ENCODE assay signal across 8 mouse cellular contexts in the genomic region with DNA sequence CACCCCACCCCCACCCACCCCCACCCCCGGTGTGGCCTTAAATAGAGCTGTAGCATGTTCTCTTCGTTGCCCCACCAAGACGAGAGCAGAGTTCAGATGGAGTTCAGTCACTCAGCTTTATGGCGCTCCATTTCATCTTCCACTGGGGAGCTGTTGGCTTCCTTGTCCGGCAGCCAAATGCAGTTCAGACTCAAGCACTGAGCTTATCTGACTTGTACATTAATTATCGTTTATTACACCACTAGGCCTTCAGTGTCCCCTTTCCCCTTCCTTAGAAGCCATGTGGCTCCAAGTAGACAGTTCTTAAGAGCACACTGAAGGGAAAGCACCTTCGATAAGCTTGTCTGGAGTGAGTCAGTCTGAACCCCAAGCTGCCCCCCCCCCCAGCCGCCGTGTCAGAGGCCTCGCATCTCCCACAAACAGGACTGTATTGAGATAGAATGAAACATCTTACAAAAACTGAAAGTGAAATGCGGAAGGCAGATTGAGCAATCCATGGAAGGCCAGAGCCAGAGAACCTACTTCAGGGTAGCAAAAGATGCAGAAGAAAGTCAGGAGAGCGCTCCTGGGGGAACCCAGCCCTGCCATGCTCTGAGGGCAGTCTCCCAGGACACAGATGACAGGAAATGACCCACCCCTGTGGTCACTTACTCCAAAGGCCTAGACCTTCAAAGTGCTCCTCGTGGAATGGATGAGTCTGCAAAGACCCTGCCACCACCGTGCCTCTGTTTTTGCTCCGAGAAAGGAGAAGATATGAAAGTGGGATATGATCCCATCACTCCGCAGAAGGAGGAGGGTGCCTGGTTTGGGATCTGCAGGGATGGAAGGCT. TPM values are rescaled to one million over a fixed set of nuclear protein-coding genes. Genes with fewer than 3 reads are reported as not detected.
DNase-seq lines count a peak whose midpoint lies in the region; ATAC-seq and TF ChIP-seq lines count a peak whose summit lies in the region.

A gene (plus strand): TSS at position 312 of the 830 bp plus-strand sequence.

- H3K27ac ChIP-seq in forebrain, embryonic 14.5 days (ENCODE audit: low read depth, low read length), result no peak within 1 kb of the TSS
- H3K27ac ChIP-seq in intestine, embryonic 14.5 days (ENCODE audit: low read depth), result no peak within 1 kb of the TSS
- no peak within 1 kb of the TSS for H3K27ac ChIP-seq in liver, postnatal 0 days (ENCODE audit: low read depth)

- H3K4me1 ChIP-seq in forebrain, embryonic 14.5 days (ENCODE audit: control insufficient read depth, insufficient read depth, low read length), result no peaks in the 10 kb centered on the region
- H3K4me1 ChIP-seq in intestine, embryonic 14.5 days (replicated peaks; ENCODE audit: control insufficient read depth, insufficient read depth, low read length), result peaks cover 8% of the 10 kb centered on the region
- H3K4me1 ChIP-seq in liver, postnatal 0 days (ENCODE audit: insufficient read depth), result 0 out of 2 replicates have a peak, but pooled peaks cover 4% of the 10 kb centered on the region

- H3K9ac ChIP-seq in forebrain, embryonic 14.5 days (ENCODE audit: low read length), result peak within 1 kb of the TSS; percentile 58
- H3K9ac ChIP-seq in intestine, embryonic 14.5 days (ENCODE audit: low read length), result no peak within 1 kb of the TSS
- peak within 1 kb of the TSS; percentile 38; the same call in 1 of the 2 replicates for H3K9ac ChIP-seq in liver, postnatal 0 days (replicated peaks)

- no peaks in the 10 kb centered on the region for H3K9me3 ChIP-seq in forebrain, embryonic 14.5 days (replicated peaks; ENCODE audit: control insufficient read depth, low read length)
- H3K9me3 ChIP-seq in intestine, embryonic 14.5 days (ENCODE audit: control insufficient read depth, low read length), result no peaks in the 10 kb centered on the region
- H3K9me3 ChIP-seq in liver, postnatal 0 days (ENCODE audit: low read length), result no peaks in the 10 kb centered on the region

- ATAC-seq in forebrain, embryonic 14.5 days, result no peak
- ATAC-seq in intestine, embryonic 14.5 days (replicated peaks; ENCODE audit: low FRiP score, low TSS enrichment, low read depth), result peak; percentile 77
- ATAC-seq in liver, postnatal 0 days, result peak; percentile 33
- peak; percentile 49 for ATAC-seq in neutrophil, adult 5-6 weeks (ENCODE audit: extremely low read depth, insufficient number of reproducible peaks, low FRiP score, poor library complexity, severe bottlenecking)

- peak; percentile 3 for DNase-seq in right cerebral cortex, postnatal 4 days
- DNase-seq in right cerebral cortex, postnatal 14 days, result no peak
- DNase-seq in forebrain, embryonic 14.5 days (ENCODE audit: low spot score), result no peak
- DNase-seq in intestine, embryonic 14.5 days (ENCODE audit: low spot score), result peak; percentile 53
- peak; percentile 27 for DNase-seq in liver, postnatal 0 days
- no peak for DNase-seq in adipocyte (ENCODE audit: low spot score)
- no peak for DNase-seq in testis, postnatal 14 days (ENCODE audit: low spot score)

- WGBS in forebrain, embryonic 14.5 days, result 82% methylated on average over 16 of the region's 16 CpGs
- WGBS in intestine, embryonic 14.5 days, result 52% methylated on average over 16 of the region's 16 CpGs
- 52% methylated on average over 16 of the region's 16 CpGs for WGBS in liver, postnatal 0 days (ENCODE audit: insufficient replicate concordance)

- no peaks in the 10 kb centered on the region for H3K27me3 ChIP-seq in forebrain, embryonic 14.5 days (replicated peaks; ENCODE audit: control insufficient read depth, insufficient read depth, low read length)
- H3K27me3 ChIP-seq in intestine, embryonic 14.5 days (replicated peaks; ENCODE audit: control insufficient read depth, insufficient read depth, low read length), result no peaks in the 10 kb centered on the region
- peaks cover 6% of the 10 kb centered on the region; the same call in 1 of the 2 replicates for H3K27me3 ChIP-seq in liver, postnatal 0 days (ENCODE audit: insufficient read depth, low read length)

- no peak for TF ChIP-seq CTCF in liver, postnatal 0 days (IDR thresholded peaks at IDR 0.05; ENCODE audit: low read depth)

- H3K36me3 ChIP-seq in forebrain, embryonic 14.5 days (ENCODE audit: control insufficient read depth, insufficient read depth, low read length), result no peaks in the 10 kb centered on the region
- no peaks in the 10 kb centered on the region for H3K36me3 ChIP-seq in intestine, embryonic 14.5 days (ENCODE audit: control insufficient read depth, insufficient read depth, low read length)
- H3K36me3 ChIP-seq in liver, postnatal 0 days (replicated peaks; ENCODE audit: insufficient read depth, low read length), result no peaks in the 10 kb centered on the region

- TF ChIP-seq EP300 in liver, postnatal 0 days (IDR thresholded peaks at IDR 0.05; ENCODE audit: low read depth), result no peak

- H3K4me3 ChIP-seq in forebrain, embryonic 14.5 days (ENCODE audit: low read depth, low read length), result peak within 1 kb of the TSS; percentile 39
- peak within 1 kb of the TSS; percentile 25 for H3K4me3 ChIP-seq in intestine, embryonic 14.5 days (ENCODE audit: low read depth, low read length)
- peak within 1 kb of the TSS; percentile 40 for H3K4me3 ChIP-seq in liver, postnatal 0 days (ENCODE audit: low read depth, low read length)

- peak within 1 kb of the TSS; percentile 78 for H3K4me2 ChIP-seq in forebrain, embryonic 14.5 days (ENCODE audit: low read length)
- peak within 1 kb of the TSS; percentile 72 for H3K4me2 ChIP-seq in intestine, embryonic 14.5 days (ENCODE audit: low read length)
- H3K4me2 ChIP-seq in liver, postnatal 0 days (ENCODE audit: low read depth, low read length), result peak within 1 kb of the TSS; percentile 68

RNA-seq across cellular contexts. Expression of the gene that starts here (rescaled TPM):
- polyA plus RNA-seq in forebrain, embryonic 14.5 days (2014; fragmentation: Nextera tagmentation; extraction: Ambion mirVana), result 0.09 and 0.22 TPM in 2 replicates
- polyA plus RNA-seq in intestine, embryonic 14.5 days (2014; fragmentation: Nextera tagmentation; extraction: Ambion mirVana), result 0.55 and 0.80 TPM in 2 replicates
- polyA plus RNA-seq in liver, postnatal 0 days (2015; fragmentation: Nextera tagmentation; extraction: Ambion mirVana), result 0.58 and 0.69 TPM in 2 replicates
- 13.0 and 15.4 TPM in 2 replicates for total RNA-seq in neutrophil, adult 5-6 weeks (2017)

Comparison
In these comparisons a context has a peak if more than half of its experiments do, and no peak if none do; other contexts are left out.
1. Peak in DNase-seq, ATAC-seq, H3K4me3 ChIP-seq and H3K4me2 ChIP-seq in intestine, embryonic 14.5 days; RNA of the gene not detected or under 1 TPM.
2. Peak in DNase-seq, ATAC-seq, H3K4me3 ChIP-seq, H3K9ac ChIP-seq and H3K4me2 ChIP-seq in liver, postnatal 0 days; RNA of the gene not detected or under 1 TPM.